Mouse (Mus musculus): ENCODE measurements at regions not wholly inside any gene's neighbourhood (a gene's known extent, or its start where the extent isn't known, plus 50 kb on each side); places are given as distances from the start of the nearest gene placed in this dataset.
"Not testable (repeated sequence)": the region's sequence is repeated elsewhere in the genome, so short reads cannot be mapped to it uniquely, and the experiment has no call there.

- Histone ChIP-seq H3K4me3 (ENCODE audit: low read depth, low read length) (no peak overlapping the region), H3K9ac (replicated peaks; ENCODE audit: low read length) (no peak overlapping the region), H3K36me3 (replicated peaks; ENCODE audit: control insufficient read depth, insufficient read depth, low read depth, low read length) (no peaks in the 10 kb centered on the region), H3K27me3 (ENCODE audit: control insufficient read depth, insufficient read depth, low read length) (no peaks in the 10 kb centered on the region), H3K4me2 (ENCODE audit: low read depth, low read length) (no peak overlapping the region), H3K27ac (replicated peaks; ENCODE audit: low read depth, low read length) (no peak overlapping the region), H3K9me3 (replicated peaks; ENCODE audit: control insufficient read depth, low read length) (no peaks in the 10 kb centered on the region), H3K4me1 (ENCODE audit: control insufficient read depth, insufficient read depth, low read length) (no peaks in the 10 kb centered on the region)
- 84% methylated on average over 2 of the region's 2 CpGs for WGBS
- DNase-seq (ENCODE audit: low spot score) (no peak), ATAC-seq (replicated peaks; ENCODE audit: insufficient number of reproducible peaks, low FRiP score, low TSS enrichment, low read depth) (no peak)
These were observed 600.3 kb upstream of the Marcks start for GRCm38 (mm10) chr10:37739024-37739423.

GRCm38 (mm10) chr10:37725609-37726008, 586.9 kb upstream of the Marcks start:
- DNase-seq (ENCODE audit: low spot score) (no peak), ATAC-seq (replicated peaks; ENCODE audit: insufficient number of reproducible peaks, low FRiP score, low TSS enrichment, low read depth) (no peak)
- no peak overlapping the region for H3K27ac ChIP-seq (replicated peaks; ENCODE audit: low read depth, low read length)
- H3K9ac ChIP-seq (replicated peaks; ENCODE audit: low read length), result no peak overlapping the region
- H3K9me3 ChIP-seq (replicated peaks; ENCODE audit: control insufficient read depth, low read length), result no peaks in the 10 kb centered on the region
- no peaks in the 10 kb centered on the region for H3K4me1 ChIP-seq (ENCODE audit: control insufficient read depth, insufficient read depth, low read length)
- no peak overlapping the region for H3K4me3 ChIP-seq (ENCODE audit: low read depth, low read length)
- H3K27me3 ChIP-seq (ENCODE audit: control insufficient read depth, insufficient read depth, low read length), result no peaks in the 10 kb centered on the region
- WGBS, result 73% methylated on average over 4 of the region's 4 CpGs
- no peak overlapping the region for H3K4me2 ChIP-seq (ENCODE audit: low read depth, low read length)
- no peaks in the 10 kb centered on the region for H3K36me3 ChIP-seq (replicated peaks; ENCODE audit: control insufficient read depth, insufficient read depth, low read depth, low read length)

GRCm38 (mm10) chr10:37724994-37725393, 586.3 kb upstream of the Marcks start:
- not testable (repeated sequence) for ATAC-seq (replicated peaks; ENCODE audit: insufficient number of reproducible peaks, low FRiP score, low TSS enrichment, low read depth); H3K27me3 ChIP-seq (ENCODE audit: control insufficient read depth, insufficient read depth, low read length); H3K36me3 ChIP-seq (replicated peaks; ENCODE audit: control insufficient read depth, insufficient read depth, low read depth, low read length); DNase-seq (ENCODE audit: low spot score); H3K4me3 ChIP-seq (ENCODE audit: low read depth, low read length); H3K4me1 ChIP-seq (ENCODE audit: control insufficient read depth, insufficient read depth, low read length); H3K9me3 ChIP-seq (replicated peaks; ENCODE audit: control insufficient read depth, low read length); H3K27ac ChIP-seq (replicated peaks; ENCODE audit: low read depth, low read length); H3K4me2 ChIP-seq (ENCODE audit: low read depth, low read length); H3K9ac ChIP-seq (replicated peaks; ENCODE audit: low read length)
- WGBS, result 83% methylated on average over 7 of the region's 7 CpGs

- DNase-seq (ENCODE audit: low spot score) (no peak), ATAC-seq (replicated peaks; ENCODE audit: insufficient number of reproducible peaks, low FRiP score, low TSS enrichment, low read depth) (no peak)
- H3K4me1 ChIP-seq (ENCODE audit: control insufficient read depth, insufficient read depth, low read length), result no peaks in the 10 kb centered on the region
- H3K27me3 ChIP-seq (ENCODE audit: control insufficient read depth, insufficient read depth, low read length), result no peaks in the 10 kb centered on the region
- no peak overlapping the region for H3K4me3 ChIP-seq (ENCODE audit: low read depth, low read length)
- H3K9me3 ChIP-seq (replicated peaks; ENCODE audit: control insufficient read depth, low read length), result no peaks in the 10 kb centered on the region
- 52% methylated on average over 2 of the region's 2 CpGs for WGBS
- no peaks in the 10 kb centered on the region for H3K36me3 ChIP-seq (replicated peaks; ENCODE audit: control insufficient read depth, insufficient read depth, low read depth, low read length)
- no peak overlapping the region for H3K9ac ChIP-seq (replicated peaks; ENCODE audit: low read length)
- no peak overlapping the region for H3K4me2 ChIP-seq (ENCODE audit: low read depth, low read length)
- H3K27ac ChIP-seq (replicated peaks; ENCODE audit: low read depth, low read length), result no peak overlapping the region
These were observed 582.0 kb upstream of the Marcks start for GRCm38 (mm10) chr10:37720748-37721147.

GRCm38 (mm10) chr10:37716946-37717345, 578.2 kb upstream of the Marcks start:
- Histone ChIP-seq H3K4me2 (ENCODE audit: low read depth, low read length) (no peak overlapping the region), H3K27ac (replicated peaks; ENCODE audit: low read depth, low read length) (no peak overlapping the region), H3K4me3 (ENCODE audit: low read depth, low read length) (no peak overlapping the region), H3K27me3 (ENCODE audit: control insufficient read depth, insufficient read depth, low read length) (no peaks in the 10 kb centered on the region), H3K4me1 (ENCODE audit: control insufficient read depth, insufficient read depth, low read length) (no peaks in the 10 kb centered on the region), H3K9me3 (replicated peaks; ENCODE audit: control insufficient read depth, low read length) (no peaks in the 10 kb centered on the region), H3K36me3 (replicated peaks; ENCODE audit: control insufficient read depth, insufficient read depth, low read depth, low read length) (no peaks in the 10 kb centered on the region), H3K9ac (replicated peaks; ENCODE audit: low read length) (no peak overlapping the region)
- no peak for ATAC-seq (replicated peaks; ENCODE audit: insufficient number of reproducible peaks, low FRiP score, low TSS enrichment, low read depth)
- peak; percentile 14 for DNase-seq (ENCODE audit: low spot score)

GRCm38 (mm10) chr10:37711459-37711858, 572.7 kb upstream of the Marcks start:
- Histone ChIP-seq H3K27ac (replicated peaks; ENCODE audit: low read depth, low read length) (no peak overlapping the region), H3K4me1 (ENCODE audit: control insufficient read depth, insufficient read depth, low read length) (no peaks in the 10 kb centered on the region), H3K36me3 (replicated peaks; ENCODE audit: control insufficient read depth, insufficient read depth, low read depth, low read length) (no peaks in the 10 kb centered on the region), H3K4me3 (ENCODE audit: low read depth, low read length) (no peak overlapping the region), H3K9me3 (replicated peaks; ENCODE audit: control insufficient read depth, low read length) (no peaks in the 10 kb centered on the region), H3K27me3 (ENCODE audit: control insufficient read depth, insufficient read depth, low read length) (no peaks in the 10 kb centered on the region), H3K4me2 (ENCODE audit: low read depth, low read length) (no peak overlapping the region), H3K9ac (replicated peaks; ENCODE audit: low read length) (no peak overlapping the region)
- no peak for ATAC-seq (replicated peaks; ENCODE audit: insufficient number of reproducible peaks, low FRiP score, low TSS enrichment, low read depth)
- DNase-seq (ENCODE audit: low spot score), result no peak

GRCm38 (mm10) chr10:37694041-37694690, 555.4 kb upstream of the Marcks start:
- Histone ChIP-seq H3K27ac (replicated peaks; ENCODE audit: low read depth, low read length) (no peak overlapping the region), H3K9me3 (replicated peaks; ENCODE audit: control insufficient read depth, low read length) (no peaks in the 10 kb centered on the region), H3K4me3 (ENCODE audit: low read depth, low read length) (no peak overlapping the region), H3K4me2 (ENCODE audit: low read depth, low read length) (no peak overlapping the region), H3K27me3 (ENCODE audit: control insufficient read depth, insufficient read depth, low read length) (no peaks in the 10 kb centered on the region), H3K9ac (replicated peaks; ENCODE audit: low read length) (no peak overlapping the region), H3K4me1 (ENCODE audit: control insufficient read depth, insufficient read depth, low read length) (no peaks in the 10 kb centered on the region), H3K36me3 (replicated peaks; ENCODE audit: control insufficient read depth, insufficient read depth, low read depth, low read length) (no peaks in the 10 kb centered on the region)
- WGBS, result 70% methylated on average over 7 of the region's 7 CpGs
- DNase-seq (ENCODE audit: low spot score) (no peak), ATAC-seq (replicated peaks; ENCODE audit: insufficient number of reproducible peaks, low FRiP score, low TSS enrichment, low read depth) (no peak)

GRCm38 (mm10) chr10:37692851-37693250, 554.1 kb upstream of the Marcks start:
- Histone ChIP-seq H3K4me2 (ENCODE audit: low read depth, low read length) (no peak overlapping the region), H3K4me3 (ENCODE audit: low read depth, low read length) (no peak overlapping the region), H3K36me3 (replicated peaks; ENCODE audit: control insufficient read depth, insufficient read depth, low read depth, low read length) (no peaks in the 10 kb centered on the region), H3K4me1 (ENCODE audit: control insufficient read depth, insufficient read depth, low read length) (no peaks in the 10 kb centered on the region), H3K27me3 (ENCODE audit: control insufficient read depth, insufficient read depth, low read length) (no peaks in the 10 kb centered on the region), H3K9ac (replicated peaks; ENCODE audit: low read length) (no peak overlapping the region), H3K9me3 (replicated peaks; ENCODE audit: control insufficient read depth, low read length) (no peaks in the 10 kb centered on the region), H3K27ac (replicated peaks; ENCODE audit: low read depth, low read length) (no peak overlapping the region)
- no peak for DNase-seq (ENCODE audit: low spot score)
- ATAC-seq (replicated peaks; ENCODE audit: insufficient number of reproducible peaks, low FRiP score, low TSS enrichment, low read depth), result no peak
